Mouse (Mus musculus): Measurements from ENCODE around the gene Kcnmb3. TPM values are rescaled to one million over a fixed set of nuclear protein-coding genes. Genes with fewer than 3 reads are reported as not detected.

Kcnmb3 gene
- total RNA-seq, 2 experiments from 2014 or later = 0.21 to 0.74 TPM

- DNase-seq = no peak
Observed at GRCm38 (mm10) chr3:32495088-32495770, 3.2 kb upstream of the Kcnmb3 start.

GRCm38 (mm10) chr3:32494387-32495087 is 2.5 kb upstream of the Kcnmb3 start:
- peak; percentile 18 for DNase-seq

GRCm38 (mm10) chr3:32490928-32491315 is 1.1 kb downstream of the Kcnmb3 start:
- no peak for DNase-seq

GRCm38 (mm10) chr3:32490076-32490927 is 1.7 kb downstream of the Kcnmb3 start:
- no peak for DNase-seq

GRCm38 (mm10) chr3:32488172-32488571 is 3.9 kb downstream of the Kcnmb3 start:
- DNase-seq = no peak

GRCm38 (mm10) chr3:32486543-32486942 is 5.5 kb downstream of the Kcnmb3 start:
- no peak for DNase-seq

GRCm38 (mm10) chr3:32483035-32483434 is 9.0 kb downstream of the Kcnmb3 start:
- DNase-seq = no peak

GRCm38 (mm10) chr3:32479961-32480360 is 12.1 kb downstream of the Kcnmb3 start:
- no peak for DNase-seq

- no peak for DNase-seq
Observed at GRCm38 (mm10) chr3:32473184-32473583, 18.8 kb downstream of the Kcnmb3 start.

GRCm38 (mm10) chr3:32472191-32472900 is 19.7 kb downstream of the Kcnmb3 start:
- peak; percentile 51 for DNase-seq

- peak; percentile 12 for DNase-seq
Observed at GRCm38 (mm10) chr3:32471098-32471497, 20.9 kb downstream of the Kcnmb3 start.

- DNase-seq = no peak
Observed at GRCm38 (mm10) chr3:32470449-32470848, 21.6 kb downstream of the Kcnmb3 start.

- no peak for DNase-seq
Observed at GRCm38 (mm10) chr3:32468411-32468810, 23.6 kb downstream of the Kcnmb3 start.

- DNase-seq = no peak
Observed at GRCm38 (mm10) chr3:32467321-32467720, 24.7 kb downstream of the Kcnmb3 start.

GRCm38 (mm10) chr3:32459777-32460176 is 32.3 kb downstream of the Kcnmb3 start:
- DNase-seq = peak; percentile 58

GRCm38 (mm10) chr3:32454329-32455021 is 37.6 kb downstream of the Kcnmb3 start:
- peak; percentile 43 for DNase-seq

- DNase-seq = no peak
Observed at GRCm38 (mm10) chr3:32441710-32442109, 50.3 kb downstream of the Kcnmb3 start.

GRCm38 (mm10) chr3:32438716-32439115 is 53.3 kb downstream of the Kcnmb3 start:
- no peak for DNase-seq

- DNase-seq = no peak
Observed at GRCm38 (mm10) chr3:32437820-32438219, 54.2 kb downstream of the Kcnmb3 start.

GRCm38 (mm10) chr3:32437297-32437696 is 54.7 kb downstream of the Kcnmb3 start:
- DNase-seq = no peak

GRCm38 (mm10) chr3:32436101-32436500 is 55.9 kb downstream of the Kcnmb3 start:
- no peak for DNase-seq

GRCm38 (mm10) chr3:32434016-32434415 is 58.0 kb downstream of the Kcnmb3 start:
- no peak for DNase-seq

Measured in heart, postnatal 4 days (tissue).